Mouse (Mus musculus) C2C12 (cell line): ENCODE results near the gene Tmcc3. TPM values are rescaled to one million over a fixed set of nuclear protein-coding genes. Genes with fewer than 3 reads are reported as not detected.

ENCODE experiments used
- H3K27me3 ChIP-seq: one replicate; pipeline ENCODE4 v1.6.1; 2011; ENCODE audit not compliant: control insufficient read depth, insufficient read depth, insufficient read length
- H3K36me3 ChIP-seq: one replicate; pipeline ENCODE4 v1.6.1; 2011; ENCODE audit not compliant: control insufficient read depth, insufficient read depth
- H3K4me3 ChIP-seq: one replicate; pipeline ENCODE4 v1.5.1; 2011; ENCODE audit warnings: mild to moderate bottlenecking, control low read depth; ENCODE audit not compliant: poor library complexity, insufficient read depth, severe bottlenecking
- H3K79me2 ChIP-seq: one replicate; pipeline ENCODE4 v1.6.1; 2011; ENCODE audit not compliant: control insufficient read depth, insufficient read depth
- H3K79me3 ChIP-seq: one replicate; pipeline ENCODE4 v1.6.1; 2011; ENCODE audit warnings: low read depth, control low read depth
- H3ac ChIP-seq: one replicate; pipeline ENCODE3; 2011; ENCODE audit warnings: low read depth; ENCODE audit not compliant: control insufficient read depth, insufficient read length
- CEBPB ChIP-seq: IDR thresholded peaks from one replicate; pipeline ENCODE4 v1.6.1; 2011; ENCODE audit warnings: low read depth, mild to moderate bottlenecking, control low read depth, moderate library complexity
- CTCF ChIP-seq: IDR thresholded peaks from one replicate; pipeline ENCODE4 v1.5.1; 2011; ENCODE audit not compliant: control insufficient read depth, insufficient read depth, insufficient read length
- FOSL1 ChIP-seq: IDR thresholded peaks from one replicate; pipeline ENCODE4 v1.8.0; 2011; ENCODE audit warnings: mild to moderate bottlenecking, low read length; ENCODE audit not compliant: poor library complexity, insufficient read depth, severe bottlenecking
- MAX ChIP-seq: IDR thresholded peaks from one replicate; pipeline ENCODE4 v1.6.1; 2011; ENCODE audit warnings: mild to moderate bottlenecking, control low read depth
- MYOD1 ChIP-seq: IDR thresholded peaks from one replicate; pipeline ENCODE4 v1.6.1; 2011; ENCODE audit warnings: low read depth; ENCODE audit not compliant: control insufficient read depth, insufficient read length
- MYOG ChIP-seq: IDR thresholded peaks from one replicate; pipeline ENCODE4 v1.6.1; 2011; ENCODE audit not compliant: control insufficient read depth, insufficient read length; ENCODE audit errors: extremely low read depth
- USF1 ChIP-seq: IDR thresholded peaks from one replicate; pipeline ENCODE4 v1.6.1; 2011; ENCODE audit warnings: low read depth, mild to moderate bottlenecking, control low read depth, moderate library complexity
- polyA plus RNA-seq: library from polyadenylated mRNA; unstranded; fragments of >200 nt; fragmentation: generic; extraction: Trizol; gene quantifications from one replicate; pipeline ENCODE4 v1.2.1, GENCODE M21; 2012; ENCODE audit warnings: missing spikeins

The Tmcc3 gene
- polyA plus RNA-seq, 1 experiment, result 3.5 TPM

DNA sequence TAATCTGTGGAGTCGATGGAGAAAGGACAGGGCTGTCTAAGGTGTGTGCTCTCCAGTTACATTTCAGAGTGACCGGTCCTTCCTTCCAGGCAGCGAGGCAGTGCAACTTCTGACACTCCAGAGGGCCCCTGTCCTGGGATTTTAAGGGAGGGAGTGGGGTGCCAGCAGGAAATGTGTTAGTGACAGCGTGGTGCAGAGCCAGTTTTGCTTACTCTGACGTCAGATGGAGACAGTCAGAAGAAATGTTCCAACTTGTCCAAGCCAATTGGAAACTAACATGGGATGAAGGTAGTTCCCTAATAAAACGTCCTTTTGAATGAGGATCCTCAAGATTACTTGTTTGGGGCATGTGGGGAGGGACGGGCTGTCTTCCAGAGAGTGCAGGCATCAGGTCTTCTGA is 258.0 kb downstream of the Tmcc3 start:
- TF ChIP-seq CEBPB (no peak), FOSL1 (no peak), USF1 (no peak), MYOG (no peak), MAX (no peak), MYOD1 (no peak), CTCF (no peak)
- Histone ChIP-seq H3K27me3 (no peaks in the 10 kb centered on the region), H3ac (no peak overlapping the region), H3K79me3 (no peaks in the 10 kb centered on the region), H3K4me3 (no peak overlapping the region), H3K36me3 (no peaks in the 10 kb centered on the region), H3K79me2 (peaks cover 77% of the 10 kb centered on the region)

DNA sequence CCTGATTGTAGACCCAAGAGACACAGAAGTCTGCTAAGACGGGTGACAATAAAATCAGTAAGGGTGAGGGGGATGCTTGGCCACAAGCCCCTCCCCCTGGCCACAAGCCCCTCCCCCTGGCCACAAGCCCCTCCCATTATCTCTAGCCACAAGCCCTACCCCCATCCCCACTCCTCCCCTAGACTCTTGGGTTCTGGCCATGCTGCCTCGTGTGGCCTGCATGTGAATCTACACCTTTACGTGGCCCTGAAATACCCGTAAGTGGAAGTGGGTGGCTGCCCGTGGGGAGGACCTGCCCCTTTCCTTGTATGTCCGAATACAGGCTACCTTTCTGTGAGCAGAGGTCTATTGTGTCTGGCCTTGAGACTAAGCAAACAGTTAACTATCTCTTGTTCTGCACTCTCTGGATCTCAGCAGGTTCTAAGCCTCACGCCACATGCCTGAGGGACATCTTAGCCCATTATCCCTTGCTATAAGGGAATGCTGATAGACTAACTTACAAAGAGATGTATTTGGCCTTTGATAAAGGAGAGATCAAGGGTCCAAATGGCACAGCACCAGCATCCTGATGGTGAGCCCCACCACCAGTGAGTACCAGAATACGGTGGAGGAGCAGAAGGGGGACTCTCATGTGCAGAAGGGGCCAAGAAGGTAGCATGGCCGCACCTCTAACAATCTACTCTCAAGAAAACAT is 260.3 kb downstream of the Tmcc3 start:
- Histone ChIP-seq H3K4me3 (no peak overlapping the region), H3K36me3 (no peaks in the 10 kb centered on the region), H3K27me3 (no peaks in the 10 kb centered on the region), H3ac (no peak overlapping the region), H3K79me3 (peaks cover 5% of the 10 kb centered on the region), H3K79me2 (peaks cover 67% of the 10 kb centered on the region)
- TF ChIP-seq CEBPB (no peak), FOSL1 (no peak), CTCF (no peak), MYOD1 (no peak), MYOG (no peak), USF1 (no peak), MAX (no peak)

DNA sequence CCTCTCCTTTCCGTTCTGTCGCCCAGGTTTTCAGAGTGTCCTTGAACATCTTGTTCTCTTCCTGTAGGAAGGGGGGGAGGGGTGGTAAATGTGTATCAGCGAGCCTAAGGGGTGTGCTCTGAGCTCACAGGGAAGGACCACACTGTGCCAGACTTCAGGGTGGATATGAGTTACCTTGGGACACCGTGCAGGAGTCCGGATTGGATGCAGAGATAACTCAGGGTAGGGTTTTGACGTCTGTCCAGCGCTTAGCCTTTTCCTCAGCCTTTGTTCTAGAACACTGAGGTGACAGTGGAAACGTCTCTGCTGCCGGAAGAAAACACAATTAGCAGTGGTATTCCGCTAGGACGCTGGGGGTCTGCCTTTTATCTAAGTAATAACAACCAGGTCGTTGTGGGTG is 261.0 kb downstream of the Tmcc3 start:
- H3K27me3 ChIP-seq, result no peaks in the 10 kb centered on the region
- H3K79me3 ChIP-seq, result peaks cover 5% of the 10 kb centered on the region
- no peak overlapping the region for H3K4me3 ChIP-seq
- H3ac ChIP-seq, result no peak overlapping the region
- H3K36me3 ChIP-seq, result no peaks in the 10 kb centered on the region
- H3K79me2 ChIP-seq, result peaks cover 70% of the 10 kb centered on the region
- no peak for TF ChIP-seq USF1
- no peak for TF ChIP-seq CEBPB
- TF ChIP-seq MYOD1, result no peak

- Histone ChIP-seq H3K27me3 (no peaks in the 10 kb centered on the region), H3K4me3 (no peak overlapping the region), H3K36me3 (peaks cover 12% of the 10 kb centered on the region), H3ac (no peak overlapping the region), H3K79me3 (peaks cover 5% of the 10 kb centered on the region), H3K79me2 (peaks cover 58% of the 10 kb centered on the region)
- TF ChIP-seq FOSL1, result no peak
- TF ChIP-seq MAX, result no peak
- no peak for TF ChIP-seq CTCF
- no peak for TF ChIP-seq MYOD1
- TF ChIP-seq CEBPB, result no peak
- TF ChIP-seq MYOG, result no peak
- TF ChIP-seq USF1, result no peak
Observed at GRCm38 (mm10) chr10:94574451-94575333, 262.9 kb downstream of the Tmcc3 start.

DNA sequence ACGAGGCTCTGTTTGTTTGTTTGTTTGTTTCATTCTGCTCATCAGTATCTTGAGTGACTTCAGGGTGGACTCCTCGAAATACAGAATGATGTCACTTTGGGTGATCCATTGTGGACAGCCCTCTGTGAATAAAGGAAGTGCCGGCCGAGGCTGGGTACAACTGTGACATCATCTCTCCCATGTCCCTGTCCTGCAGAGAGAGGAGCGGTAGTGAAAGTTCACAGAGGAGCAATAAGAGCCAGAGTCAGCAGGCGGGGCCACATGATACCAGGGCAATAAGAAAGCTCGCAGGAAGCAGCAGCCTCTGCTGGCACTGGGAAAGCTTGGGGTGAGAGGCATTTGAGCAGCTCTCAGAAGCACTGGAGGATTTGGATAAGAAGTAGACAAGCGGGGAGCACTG is 264.2 kb downstream of the Tmcc3 start:
- H3K79me3 ChIP-seq, result peaks cover 5% of the 10 kb centered on the region
- no peak for TF ChIP-seq CEBPB
- no peak for TF ChIP-seq MAX
- H3K4me3 ChIP-seq, result no peak overlapping the region
- no peak overlapping the region for H3ac ChIP-seq
- no peaks in the 10 kb centered on the region for H3K27me3 ChIP-seq
- peaks cover 50% of the 10 kb centered on the region for H3K79me2 ChIP-seq
- peaks cover 18% of the 10 kb centered on the region for H3K36me3 ChIP-seq

GRCm38 (mm10) chr10:94578870-94579269 is 267.1 kb downstream of the Tmcc3 start:
- no peak for TF ChIP-seq CTCF
- TF ChIP-seq MYOD1, result no peak
- TF ChIP-seq FOSL1, result no peak
- TF ChIP-seq MAX, result no peak
- TF ChIP-seq CEBPB, result no peak
- no peak for TF ChIP-seq USF1
- TF ChIP-seq MYOG, result no peak
- H3K27me3 ChIP-seq, result no peaks in the 10 kb centered on the region
- peaks cover 30% of the 10 kb centered on the region for H3K79me2 ChIP-seq
- no peak overlapping the region for H3K4me3 ChIP-seq
- no peak overlapping the region for H3ac ChIP-seq
- H3K79me3 ChIP-seq, result peaks cover 5% of the 10 kb centered on the region
- H3K36me3 ChIP-seq, result peaks cover 25% of the 10 kb centered on the region
